Mouse (Mus musculus) intestine, embryonic 16.5 days (tissue): ENCODE data around the gene Ddx47. TPM values are rescaled to one million over a fixed set of nuclear protein-coding genes. Genes with fewer than 3 reads are reported as not detected.
A peak's percentile ranks its signal among the peaks of the same experiment; 100 is the strongest.

ENCODE experiments used
- ATAC-seq: fragments of 200-750 bp; cut with Nextera tagmentation; 2 replicates; pipeline ENCODE4 v1.8.0; 2017; ENCODE audit warnings: moderate TSS enrichment, moderate library complexity
- H3K27ac ChIP-seq: fragments of 300-500 bp; sonication (generic); 2 replicates; pipeline ENCODE4 v1.5.1; 2014; ENCODE audit warnings: mild to moderate bottlenecking, low read length
- H3K27me3 ChIP-seq: fragments of 300-500 bp; sonication (generic); replicated peaks from 2 replicates; pipeline ENCODE4 v1.6.1; 2014; ENCODE audit warnings: low read length, control low read depth, mixed read lengths; ENCODE audit not compliant: control insufficient read depth, insufficient read depth
- H3K36me3 ChIP-seq: fragments of 300-500 bp; sonication (generic); 2 replicates; pipeline ENCODE4 v1.6.1; 2014; ENCODE audit warnings: low read length, control low read depth; ENCODE audit not compliant: control insufficient read depth, insufficient read depth
- H3K4me1 ChIP-seq: fragments of 300-500 bp; sonication (generic); 2 replicates; pipeline ENCODE4 v1.6.1; 2014; ENCODE audit warnings: low read length, control low read depth, mixed read lengths; ENCODE audit not compliant: control insufficient read depth, insufficient read depth
- H3K4me2 ChIP-seq: fragments of 300-500 bp; sonication (generic); 2 replicates; pipeline ENCODE4 v1.6.1; 2014; ENCODE audit warnings: low read depth, low read length, control low read depth
- H3K4me3 ChIP-seq: fragments of 300-500 bp; sonication (generic); 2 replicates; pipeline ENCODE4 v1.5.1; 2014; ENCODE audit warnings: mild to moderate bottlenecking, low read length
- H3K9ac ChIP-seq: fragments of 300-500 bp; sonication (generic); 2 replicates; pipeline ENCODE4 v1.6.1; 2014; ENCODE audit warnings: low read depth, low read length
- H3K9me3 ChIP-seq: fragments of 300-500 bp; sonication (generic); 2 replicates; pipeline ENCODE4 v1.6.1; 2016; ENCODE audit warnings: low read length, control low read depth; ENCODE audit not compliant: control insufficient read depth
- WGBS: fragments of 180-500 bp; shearing (Covaris S2); extraction: QIAGEN DNeasy Blood & Tissue Kit; methylation state at CpG from one replicate; pipeline ENCODE4 v1.1.7; 2014; 5-methylcytosine and 5-hydroxymethylcytosine counted together
- polyA plus RNA-seq: library from polyadenylated mRNA; unstranded; fragments of >200 nt; fragmentation: Nextera tagmentation; extraction: Ambion mirVana; gene quantifications from 2 replicates; pipeline ENCODE4 v1.2.1, GENCODE M21; 2015

Gene Ddx47
- polyA plus RNA-seq, 1 experiment from 2014 or later: 95.1 TPM

- Histone ChIP-seq H3K36me3 (no peaks in the 10 kb centered on the region), H3K4me3 (no peak overlapping the region), H3K4me2 (no peak overlapping the region), H3K9ac (no peak overlapping the region), H3K27ac (no peak overlapping the region), H3K27me3 (no peaks in the 10 kb centered on the region), H3K9me3 (no peaks in the 10 kb centered on the region), H3K4me1 (no peaks in the 10 kb centered on the region; the same call in 1 of the 2 replicates)
- WGBS: 84% methylated on average over 8 of the region's 8 CpGs
- ATAC-seq: no peak
These were observed 13.3 kb upstream of the Ddx47 start for GRCm38 (mm10) chr6:134998076-134998475.

GRCm38 (mm10) chr6:134998781-134999180 is 12.6 kb upstream of the Ddx47 start:
- Histone ChIP-seq H3K36me3 (no peaks in the 10 kb centered on the region), H3K9me3 (no peaks in the 10 kb centered on the region)
- 68% methylated on average over 3 of the region's 3 CpGs for WGBS

GRCm38 (mm10) chr6:135000272-135000671 is 11.1 kb upstream of the Ddx47 start:
- H3K27ac ChIP-seq: no peak overlapping the region
- 56% methylated on average over 4 of the region's 4 CpGs for WGBS
- no peak overlapping the region for H3K4me3 ChIP-seq
- no peaks in the 10 kb centered on the region for H3K27me3 ChIP-seq
- no peaks in the 10 kb centered on the region for H3K36me3 ChIP-seq
- no peak for ATAC-seq
- no peak overlapping the region for H3K9ac ChIP-seq
- H3K9me3 ChIP-seq: no peaks in the 10 kb centered on the region
- H3K4me1 ChIP-seq: no peaks in the 10 kb centered on the region
- no peak overlapping the region for H3K4me2 ChIP-seq

More at GRCm38 (mm10) chr6:134998781-134999180, 12.6 kb upstream of the Ddx47 start:
- H3K27me3 ChIP-seq: no peaks in the 10 kb centered on the region
- H3K4me3 ChIP-seq: no peak overlapping the region
- no peak overlapping the region for H3K4me2 ChIP-seq
- no peak for ATAC-seq
- H3K9ac ChIP-seq: no peak overlapping the region
- H3K27ac ChIP-seq: no peak overlapping the region
- no peaks in the 10 kb centered on the region; the same call in 1 of the 2 replicates for H3K4me1 ChIP-seq

GRCm38 (mm10) chr6:135001991-135002390 is 9.4 kb upstream of the Ddx47 start:
- H3K4me3 ChIP-seq: no peak overlapping the region
- no peaks in the 10 kb centered on the region for H3K4me1 ChIP-seq
- no peaks in the 10 kb centered on the region for H3K36me3 ChIP-seq
- H3K9me3 ChIP-seq: no peaks in the 10 kb centered on the region
- no peak overlapping the region for H3K27ac ChIP-seq
- ATAC-seq: no peak
- H3K9ac ChIP-seq: no peak overlapping the region
- no peaks in the 10 kb centered on the region for H3K27me3 ChIP-seq
- WGBS: 92% methylated on average over 4 of the region's 4 CpGs
- H3K4me2 ChIP-seq: no peak overlapping the region

GRCm38 (mm10) chr6:135006372-135006771 is 5.0 kb upstream of the Ddx47 start:
- no peaks in the 10 kb centered on the region for H3K36me3 ChIP-seq
- no peaks in the 10 kb centered on the region for H3K27me3 ChIP-seq
- no peak overlapping the region for H3K4me3 ChIP-seq
- H3K9me3 ChIP-seq: no peaks in the 10 kb centered on the region
- no peak overlapping the region for H3K27ac ChIP-seq
- H3K9ac ChIP-seq: no peak overlapping the region
- H3K4me1 ChIP-seq: no peaks in the 10 kb centered on the region
- H3K4me2 ChIP-seq: no peak overlapping the region
- 84% methylated on average over 4 of the region's 4 CpGs for WGBS
- ATAC-seq: no peak

GRCm38 (mm10) chr6:135011734-135012116 is 313 bp downstream of the Ddx47 start:
- Histone ChIP-seq H3K9ac (peak overlapping the region; percentile 83), H3K9me3 (no peaks in the 10 kb centered on the region), H3K27me3 (no peaks in the 10 kb centered on the region), H3K4me2 (peak overlapping the region; percentile 76), H3K36me3 (peaks cover 14% of the 10 kb centered on the region), H3K4me3 (peak overlapping the region; percentile 87), H3K4me1 (peaks cover 6% of the 10 kb centered on the region), H3K27ac (peak overlapping the region; percentile 16; the same call in 1 of the 2 replicates)
- ATAC-seq: peak; percentile 71
- WGBS: under 1% methylated on average over 14 of the region's 14 CpGs

GRCm38 (mm10) chr6:135017211-135017610 is 5.8 kb downstream of the Ddx47 start:
- Histone ChIP-seq H3K9ac (no peak overlapping the region), H3K27ac (no peak overlapping the region), H3K4me2 (no peak overlapping the region), H3K27me3 (no peaks in the 10 kb centered on the region), H3K9me3 (no peaks in the 10 kb centered on the region), H3K36me3 (peaks cover 42% of the 10 kb centered on the region), H3K4me3 (no peak overlapping the region), H3K4me1 (peaks cover 3% of the 10 kb centered on the region)
- no peak for ATAC-seq
- 86% methylated on average over 11 of the region's 11 CpGs for WGBS

- H3K9me3 ChIP-seq: no peaks in the 10 kb centered on the region
- ATAC-seq: no peak
- 82% methylated on average over 10 of the region's 10 CpGs for WGBS
- H3K27ac ChIP-seq: no peak overlapping the region
- H3K4me2 ChIP-seq: no peak overlapping the region
- H3K36me3 ChIP-seq: peaks cover 47% of the 10 kb centered on the region
- H3K9ac ChIP-seq: no peak overlapping the region
- no peaks in the 10 kb centered on the region for H3K27me3 ChIP-seq
- no peaks in the 10 kb centered on the region for H3K4me1 ChIP-seq
- no peak overlapping the region for H3K4me3 ChIP-seq
These were observed 8.2 kb downstream of the Ddx47 start for GRCm38 (mm10) chr6:135019564-135019963.

- 88% methylated on average over 3 of the region's 3 CpGs for WGBS
- no peaks in the 10 kb centered on the region for H3K27me3 ChIP-seq
- no peak overlapping the region for H3K4me2 ChIP-seq
- H3K4me3 ChIP-seq: no peak overlapping the region
- no peaks in the 10 kb centered on the region for H3K9me3 ChIP-seq
- no peak overlapping the region for H3K27ac ChIP-seq
- peaks cover 3% of the 10 kb centered on the region for H3K4me1 ChIP-seq
- no peak for ATAC-seq
- no peak overlapping the region for H3K9ac ChIP-seq
- H3K36me3 ChIP-seq: peaks cover 34% of the 10 kb centered on the region
These were observed 10.2 kb downstream of the Ddx47 start for GRCm38 (mm10) chr6:135021633-135022032.

GRCm38 (mm10) chr6:135023379-135023778 is 12.0 kb downstream of the Ddx47 start:
- Histone ChIP-seq H3K9ac (no peak overlapping the region), H3K4me3 (no peak overlapping the region), H3K27me3 (no peaks in the 10 kb centered on the region), H3K9me3 (no peaks in the 10 kb centered on the region), H3K4me1 (peaks cover 3% of the 10 kb centered on the region), H3K36me3 (peaks cover 20% of the 10 kb centered on the region), H3K27ac (no peak overlapping the region), H3K4me2 (no peak overlapping the region)
- no peak; the same call in 1 of the 2 replicates for ATAC-seq
- 75% methylated on average over 14 of the region's 14 CpGs for WGBS
